Mouse (Mus musculus): ENCODE data around the gene Phf21a.

Gene Phf21a

DNA sequence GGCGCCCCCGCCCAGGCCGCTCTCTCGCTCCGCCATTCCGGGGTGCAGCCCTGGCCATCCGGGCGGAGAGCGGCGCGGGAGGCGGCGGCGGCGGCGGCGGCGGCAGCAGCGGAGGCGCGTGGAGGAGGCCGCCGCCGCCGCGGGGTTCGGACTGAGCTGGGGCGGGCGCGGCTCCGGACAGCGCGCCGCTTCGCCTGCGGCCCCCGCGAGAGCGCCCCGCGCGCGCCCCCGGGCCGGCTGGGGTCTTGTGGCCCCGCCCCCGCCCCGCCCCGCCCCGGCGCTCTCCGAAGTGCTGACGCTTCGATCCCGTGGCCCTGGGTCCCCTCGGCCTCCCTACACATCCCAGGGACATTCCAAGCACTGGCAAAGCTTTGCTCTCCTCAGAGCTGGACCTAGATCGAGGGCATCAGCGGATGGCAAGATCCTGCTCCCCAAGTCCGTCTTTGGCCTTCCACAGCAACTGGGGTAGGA lies 308.2 kb downstream of the Phf21a start, which contains the start of gene Mapk8ip1:
Mapk8ip1 (minus strand) TSS at position 173 of the 471 bp plus-strand sequence.
- in situ Hi-C loops (cut with MboI, MseI), result no loop called here

DNA sequence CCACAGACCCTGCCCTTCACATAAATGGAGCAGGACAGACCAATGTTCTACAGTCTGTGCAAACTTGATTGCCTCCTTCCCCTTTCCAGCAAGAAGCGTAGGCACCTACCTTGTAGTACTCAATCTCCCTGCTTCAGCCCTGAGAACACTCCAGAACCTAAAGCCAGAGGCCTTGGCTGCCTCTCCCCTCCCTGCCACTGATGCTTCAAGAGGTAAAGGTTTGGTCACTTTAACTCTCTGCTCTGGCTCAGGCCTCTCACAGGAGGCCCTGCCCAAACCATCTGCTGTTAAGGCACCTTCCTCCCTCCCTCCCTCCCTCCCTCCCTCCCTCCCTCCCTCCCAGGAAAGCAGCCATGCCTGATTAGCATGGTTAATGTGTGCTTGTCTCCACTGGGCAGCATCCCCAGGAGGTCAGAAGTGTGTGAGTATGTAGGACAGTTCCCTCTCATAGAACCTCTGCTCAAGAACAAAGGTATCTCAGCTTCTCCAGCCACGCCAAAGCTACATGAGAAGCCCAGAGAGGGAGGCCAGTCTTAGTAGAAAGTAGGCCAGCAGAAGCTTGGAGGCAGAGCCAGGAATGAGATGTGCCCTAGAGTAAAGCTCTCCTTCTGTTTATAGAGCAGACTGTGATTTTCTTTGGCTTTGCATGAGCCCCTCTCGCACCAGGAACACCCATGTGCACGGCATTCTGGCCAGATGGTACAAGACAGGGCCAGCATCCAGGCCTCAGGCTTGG lies 309.8 kb downstream of the Phf21a start:
- in situ Hi-C loops (cut with MboI, MseI), result no loop called here

DNA sequence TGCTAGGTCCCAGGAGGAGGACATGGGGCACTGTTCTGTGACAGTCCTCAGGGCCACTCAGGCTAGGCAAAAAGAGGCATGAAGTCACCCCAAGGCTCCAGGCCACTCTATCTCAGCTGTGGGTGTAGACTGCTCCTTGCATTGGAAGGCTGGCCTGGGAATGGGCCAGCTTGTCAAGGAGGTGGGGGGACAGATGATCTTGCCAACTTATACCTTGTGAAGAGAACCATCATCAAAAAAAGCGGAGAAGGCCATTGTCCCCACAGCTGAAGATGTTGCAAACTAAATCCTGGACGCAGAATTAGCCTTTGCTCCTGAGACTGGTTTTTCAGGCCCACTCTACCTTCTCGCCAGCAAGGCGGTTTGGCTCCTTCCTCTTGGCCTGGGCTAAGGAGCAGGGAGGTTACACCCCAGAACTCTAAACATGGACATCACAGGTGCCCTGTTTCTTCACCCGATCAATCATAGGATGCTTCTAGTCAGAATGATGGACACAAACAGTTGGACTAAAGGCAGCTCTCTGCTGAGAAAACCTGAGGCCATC lies 310.9 kb downstream of the Phf21a start:
- in situ Hi-C loops (cut with MboI, MseI), result no loop called here

DNA sequence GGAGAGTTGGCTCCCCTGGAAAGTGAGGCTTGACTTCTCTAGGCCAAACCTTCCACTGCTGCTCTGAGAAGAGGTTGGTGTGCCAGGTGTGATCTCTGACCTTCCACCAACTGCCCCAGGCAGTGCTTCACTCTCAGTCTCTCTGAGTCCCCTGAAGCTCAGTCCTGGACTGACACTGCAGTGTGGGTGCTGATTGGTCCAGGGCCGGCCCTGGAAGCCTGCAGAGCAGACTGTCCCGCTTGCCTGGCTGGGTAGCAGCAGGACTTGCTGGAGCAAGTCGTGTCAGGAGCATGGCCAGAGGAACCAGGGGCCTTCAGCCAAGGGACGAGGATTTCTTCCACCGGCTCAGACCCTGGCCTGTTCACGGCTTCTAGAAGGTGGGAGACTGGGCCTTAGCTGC lies 311.8 kb downstream of the Phf21a start:
- in situ Hi-C loops (cut with MboI, MseI), result no loop called here

DNA sequence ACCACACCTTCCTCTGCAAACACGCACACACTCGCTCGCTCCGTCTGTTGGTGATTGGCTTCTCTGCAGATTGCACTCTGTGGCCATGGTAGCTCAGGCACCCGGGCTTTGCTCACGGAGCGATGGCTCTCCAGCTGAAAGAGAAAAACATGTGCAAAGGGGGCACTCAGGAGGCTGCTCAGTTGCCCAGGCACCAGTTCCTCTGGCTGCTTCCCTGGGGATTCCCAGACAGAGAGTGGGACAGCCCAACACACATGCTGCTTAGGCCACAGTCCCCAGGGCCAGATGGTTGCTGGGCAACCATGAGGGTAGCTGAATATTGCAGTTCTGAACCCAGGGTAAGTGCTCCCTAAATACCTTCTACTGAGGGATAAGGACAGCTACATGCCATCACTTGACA lies 312.8 kb downstream of the Phf21a start:
- in situ Hi-C loops (cut with MboI, MseI), result no loop called here

DNA sequence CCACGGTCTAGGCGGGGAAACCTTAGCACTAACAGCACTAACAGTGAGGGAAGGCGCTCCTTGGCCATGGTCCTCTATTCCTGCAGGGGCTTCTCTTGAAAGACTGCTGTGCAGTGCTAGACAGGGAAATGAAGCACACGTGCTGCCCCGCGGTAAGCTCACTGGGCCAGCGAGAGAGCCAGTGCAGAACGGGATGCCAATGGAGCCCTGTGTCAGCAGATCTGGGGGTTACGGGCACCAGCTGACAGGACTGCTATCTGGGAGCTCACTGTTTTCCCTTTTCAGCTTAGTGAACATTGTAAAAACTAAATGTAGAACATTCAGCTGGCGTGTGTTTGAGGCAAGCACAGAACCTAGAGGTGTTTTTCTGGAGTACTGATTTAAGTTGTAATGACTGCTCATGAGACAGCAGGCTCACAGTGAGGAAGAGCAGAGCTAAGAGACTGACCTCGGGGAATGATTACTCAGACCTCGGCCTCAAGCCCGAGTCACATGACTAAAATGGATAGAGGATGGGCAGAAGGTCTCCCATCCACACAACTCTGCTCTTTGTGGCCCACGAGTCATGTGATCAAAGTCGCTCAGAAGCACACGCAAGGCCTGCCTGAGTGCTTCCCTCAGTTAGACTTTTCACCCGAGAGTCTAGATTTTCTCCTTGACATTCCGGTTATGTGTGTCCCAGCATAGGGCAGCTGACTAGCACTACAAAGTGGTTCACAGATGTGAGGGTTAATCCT lies 315.6 kb downstream of the Phf21a start:
- in situ Hi-C loops (cut with MboI, MseI), result no loop called here

DNA sequence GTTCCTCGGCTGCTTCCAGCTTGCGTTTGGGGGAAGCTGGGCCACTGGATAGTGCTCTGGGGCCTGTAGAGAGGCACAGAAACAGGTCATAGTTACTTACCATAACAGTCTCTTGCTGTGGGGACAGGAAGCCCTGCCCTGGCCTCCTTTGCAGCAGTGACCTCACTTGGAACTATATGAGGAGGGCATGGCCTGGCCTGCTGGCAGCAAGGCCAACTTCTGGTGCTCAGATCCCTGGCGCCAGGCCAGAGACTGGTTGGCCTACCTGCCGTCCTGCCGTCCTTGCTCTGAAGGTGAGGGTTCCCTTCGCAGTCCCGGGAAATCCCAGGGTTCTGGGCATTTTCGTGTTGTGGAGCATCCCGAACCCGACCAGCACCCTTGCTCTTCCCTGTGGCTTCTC lies 318.8 kb downstream of the Phf21a start:
- in situ Hi-C loops (cut with MboI, MseI), result no loop called here

All from T-helper 1 cell (primary cell).